Mouse (Mus musculus): ENCODE results near the gene Pofut2.

- TF ChIP-seq CTCF (IDR thresholded peaks at IDR 0.05 in 2 of 3, conservative IDR thresholded peaks at IDR 0.05 in 1 of 3; ENCODE audit: control insufficient read depth in 1 of 3, insufficient read depth in 1 of 3, low read depth in 2 of 3, low read length in 3 of 3, poor library complexity in 1 of 3, severe bottlenecking in 1 of 3) (no peak), MAX (IDR thresholded peaks at IDR 0.05; ENCODE audit: low read length) (no peak), UBTF (IDR thresholded peaks at IDR 0.05; ENCODE audit: borderline replicate concordance, insufficient read depth, low read depth, low read length) (no peak), POLR2A (IDR thresholded peaks at IDR 0.05; ENCODE audit: control insufficient read depth in 1 of 2, insufficient read depth in 1 of 2, low read depth in 1 of 2, low read length in 2 of 2, poor library complexity in 1 of 2) (no peak), EP300 (IDR thresholded peaks at IDR 0.05; ENCODE audit: low read depth in 1 of 2, low read length in 2 of 2) (no peak), ELF1 (IDR thresholded peaks at IDR 0.05; ENCODE audit: low read depth, low read length) (no peak), USF1 (IDR thresholded peaks at IDR 0.05; ENCODE audit: low read depth, low read length) (no peak), MEF2A (IDR thresholded peaks at IDR 0.05; ENCODE audit: extremely low read depth, insufficient replicate concordance, low read depth, low read length, poor library complexity, severe bottlenecking) (no peak), HCFC1 (IDR thresholded peaks at IDR 0.05; ENCODE audit: low read depth, low read length) (no peak), MYC (IDR thresholded peaks at IDR 0.05; ENCODE audit: low read depth, low read length) (no peak), CHD1 (IDR thresholded peaks at IDR 0.05; ENCODE audit: low read depth, low read length) (no peak), RAD21 (IDR thresholded peaks at IDR 0.05; ENCODE audit: low read depth, low read length) (no peak)
Measured at GRCm38 (mm10) chr10:77272980-77273730, 14.1 kb downstream of the Pofut2 start.
